Mouse (Mus musculus) kidney, postnatal 0 days (tissue): Measurements from ENCODE around the gene Nrxn2. TPM values are rescaled to one million over a fixed set of nuclear protein-coding genes. Genes with fewer than 3 reads are reported as not detected.

Source experiments
- ATAC-seq: fragments of 200-750 bp; cut with Nextera tagmentation; replicated peaks from 2 replicates; pipeline ENCODE4 v1.8.0; 2017; ENCODE audit warnings: low read depth, moderate number of reproducible peaks, moderate TSS enrichment, moderate library complexity; ENCODE audit not compliant: low FRiP score
- DNase-seq: peaks from one replicate; pipeline ENCODE4 v3.0.0-alpha.2; 2016; ENCODE audit warnings: low spot score
- H3K27ac ChIP-seq: fragments of 300-500 bp; sonication (generic); 2 replicates; pipeline ENCODE4 v1.5.1; 2014; ENCODE audit warnings: mild to moderate bottlenecking
- H3K27me3 ChIP-seq: fragments of 300-500 bp; sonication (generic); 2 replicates; pipeline ENCODE4 v1.6.1; 2014; ENCODE audit warnings: low read length, mixed read lengths; ENCODE audit not compliant: insufficient read depth
- H3K36me3 ChIP-seq: fragments of 300-500 bp; sonication (generic); 2 replicates; pipeline ENCODE4 v1.6.1; 2014; ENCODE audit warnings: low read length, mixed read lengths; ENCODE audit not compliant: insufficient read depth
- H3K4me1 ChIP-seq: fragments of 300-500 bp; sonication (generic); replicated peaks from 2 replicates; pipeline ENCODE4 v1.6.1; 2014; ENCODE audit warnings: antibody characterized with exemption, low read length, mixed read lengths; ENCODE audit not compliant: insufficient read depth
- H3K4me2 ChIP-seq: fragments of 300-500 bp; sonication (generic); 2 replicates; pipeline ENCODE4 v1.6.1; 2014; ENCODE audit warnings: mild to moderate bottlenecking, low read length, moderate library complexity, mixed read lengths
- H3K4me3 ChIP-seq: fragments of 300-500 bp; sonication (generic); replicated peaks from 2 replicates; pipeline ENCODE4 v1.5.1; 2014; ENCODE audit warnings: low read depth, low read length
- H3K9ac ChIP-seq: fragments of 300-500 bp; sonication (generic); 2 replicates; pipeline ENCODE4 v1.6.1; 2014; ENCODE audit warnings: low read depth, low read length
- H3K9me3 ChIP-seq: fragments of 300-500 bp; sonication (generic); replicated peaks from 2 replicates; pipeline ENCODE4 v1.6.1; 2016; ENCODE audit warnings: low read length, inconsistent platforms, mixed read lengths
- CTCF ChIP-seq: IDR thresholded peaks from 2 replicates; pipeline ENCODE4 v1.5.1; 2016; ENCODE audit warnings: antibody characterized with exemption, low read depth, mild to moderate bottlenecking, moderate library complexity
- WGBS: fragments of 180-500 bp; shearing (Covaris S2); extraction: QIAGEN DNeasy Blood & Tissue Kit; methylation state at CpG from one replicate; pipeline ENCODE4 v1.1.7; 2014; 5-methylcytosine and 5-hydroxymethylcytosine counted together
- microRNA-seq: library from miRNA; unstranded; fragments of <30 nt; microRNA quantifications from one replicate; pipeline ENCODE4, GENCODE M21; 2016
- polyA plus RNA-seq: library from polyadenylated mRNA; unstranded; fragments of >200 nt; fragmentation: Nextera tagmentation; extraction: Ambion mirVana; gene quantifications from 2 replicates; pipeline ENCODE4 v1.2.1, GENCODE M21; 2015

Gene Nrxn2
- polyA plus RNA-seq, 1 experiment from 2014 or later: 5.9 TPM

- DNase-seq (no peak), ATAC-seq (no peak)
- H3K27ac ChIP-seq: no peak overlapping the region
- no peaks in the 10 kb centered on the region for H3K36me3 ChIP-seq
- no peaks in the 10 kb centered on the region for H3K4me1 ChIP-seq
- 43% methylated on average over 7 of the region's 7 CpGs for WGBS
- H3K4me2 ChIP-seq: no peak overlapping the region
- no peak for TF ChIP-seq CTCF
- no peak overlapping the region for H3K4me3 ChIP-seq
- H3K9me3 ChIP-seq: no peaks in the 10 kb centered on the region
- no peak overlapping the region for H3K9ac ChIP-seq
- H3K27me3 ChIP-seq: no peaks in the 10 kb centered on the region
These were observed 141.8 kb downstream of the Nrxn2 start for GRCm38 (mm10) chr19:6560246-6560815.

GRCm38 (mm10) chr19:6565136-6565535, 146.6 kb downstream of the Nrxn2 start:
- no peaks in the 10 kb centered on the region for H3K9me3 ChIP-seq
- ATAC-seq (no peak), DNase-seq (no peak)
- no peak overlapping the region for H3K4me2 ChIP-seq
- WGBS: 86% methylated on average over 6 of the region's 6 CpGs
- no peak overlapping the region for H3K9ac ChIP-seq
- H3K27me3 ChIP-seq: no peaks in the 10 kb centered on the region
- no peaks in the 10 kb centered on the region for H3K4me1 ChIP-seq
- H3K27ac ChIP-seq: no peak overlapping the region
- no peak for TF ChIP-seq CTCF
- H3K36me3 ChIP-seq: no peaks in the 10 kb centered on the region
- H3K4me3 ChIP-seq: no peak overlapping the region

GRCm38 (mm10) chr19:6566450-6566849, 147.9 kb downstream of the Nrxn2 start:
- Histone ChIP-seq H3K4me2 (no peak overlapping the region), H3K9ac (no peak overlapping the region)
- 90% methylated on average over 2 of the region's 2 CpGs for WGBS

DNA sequence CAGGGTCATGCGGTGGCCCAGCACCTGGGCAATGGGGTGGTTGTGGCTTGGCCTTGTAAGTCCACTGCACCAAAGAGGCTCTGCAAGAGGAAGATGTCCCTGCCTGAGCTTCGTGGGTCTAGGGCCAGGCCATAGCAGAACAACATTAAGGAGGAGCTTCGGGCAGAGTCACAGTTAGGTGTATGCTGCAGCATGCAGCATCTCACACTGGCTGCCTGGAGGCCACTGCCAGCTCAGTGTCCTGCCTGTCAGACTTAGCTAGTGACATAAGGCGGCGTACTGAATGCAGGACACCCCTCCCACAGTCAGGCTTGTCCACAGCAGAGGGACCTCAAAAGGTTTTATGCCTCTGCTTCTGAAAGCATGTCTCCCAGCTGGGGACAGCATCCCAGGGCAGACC, 150.5 kb downstream of the Nrxn2 start:
- H3K27ac ChIP-seq: no peak overlapping the region
- H3K9ac ChIP-seq: no peak overlapping the region
- TF ChIP-seq CTCF: no peak
- no peaks in the 10 kb centered on the region for H3K4me1 ChIP-seq
- no peak for DNase-seq
- H3K27me3 ChIP-seq: no peaks in the 10 kb centered on the region
- no peak overlapping the region for H3K4me2 ChIP-seq
- no peak overlapping the region for H3K4me3 ChIP-seq
- no peaks in the 10 kb centered on the region for H3K36me3 ChIP-seq
- H3K9me3 ChIP-seq: no peaks in the 10 kb centered on the region
- 73% methylated on average over 5 of the region's 5 CpGs for WGBS
- no peak for ATAC-seq

More at GRCm38 (mm10) chr19:6566450-6566849, 147.9 kb downstream of the Nrxn2 start:
- no peak for TF ChIP-seq CTCF
- H3K4me1 ChIP-seq: no peaks in the 10 kb centered on the region
- H3K27me3 ChIP-seq: no peaks in the 10 kb centered on the region
- no peak overlapping the region for H3K27ac ChIP-seq
- DNase-seq (no peak), ATAC-seq (no peak)
- H3K36me3 ChIP-seq: no peaks in the 10 kb centered on the region
- no peaks in the 10 kb centered on the region for H3K9me3 ChIP-seq
- H3K4me3 ChIP-seq: no peak overlapping the region

DNA sequence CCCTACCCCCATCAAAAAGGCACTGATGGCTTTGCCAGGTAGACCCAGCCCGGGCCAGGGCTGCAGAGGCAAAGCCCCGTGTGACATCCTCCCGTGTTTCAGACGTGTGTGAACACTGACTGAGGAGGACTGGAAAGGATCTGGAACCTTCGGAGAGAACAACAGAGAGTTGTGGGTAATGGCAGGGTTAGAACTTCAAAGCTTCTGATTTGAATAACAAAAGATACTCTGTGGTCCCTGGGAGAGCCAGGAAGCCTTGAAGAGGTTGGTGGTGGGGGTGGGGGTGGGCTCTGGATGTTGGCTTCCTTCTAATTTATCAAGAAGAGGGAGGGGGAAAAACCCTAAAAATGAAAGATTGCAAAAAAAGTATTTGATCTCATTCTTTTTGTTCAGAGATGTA, 151.0 kb downstream of the Nrxn2 start:
- Histone ChIP-seq H3K27ac (no peak overlapping the region), H3K4me2 (no peak overlapping the region), H3K27me3 (no peaks in the 10 kb centered on the region), H3K4me1 (no peaks in the 10 kb centered on the region), H3K4me3 (no peak overlapping the region), H3K9me3 (no peaks in the 10 kb centered on the region), H3K36me3 (no peaks in the 10 kb centered on the region), H3K9ac (no peak overlapping the region)
- ATAC-seq (no peak), DNase-seq (no peak)
- 44% methylated on average over 5 of the region's 5 CpGs for WGBS
- TF ChIP-seq CTCF: no peak

DNA sequence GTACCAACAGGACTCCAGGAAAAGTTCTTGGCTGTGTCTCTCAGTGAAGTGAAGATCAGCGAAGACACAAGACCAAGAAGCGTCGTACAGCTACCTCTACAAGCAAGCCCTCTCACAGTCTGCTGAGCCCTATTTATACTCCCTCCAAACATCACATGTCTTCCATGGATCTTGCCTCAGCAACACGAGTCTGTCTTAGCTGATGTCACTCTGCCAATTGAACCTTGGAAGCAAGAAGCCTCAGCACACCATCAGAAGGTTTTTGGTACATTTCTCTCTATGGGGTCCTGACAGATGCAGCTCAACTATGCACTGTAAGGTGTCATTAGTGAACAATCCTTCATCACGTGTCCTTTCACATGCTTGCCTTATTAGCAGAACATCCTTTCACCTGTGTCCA, 152.9 kb downstream of the Nrxn2 start:
- H3K27me3 ChIP-seq: no peaks in the 10 kb centered on the region
- no peak overlapping the region for H3K9ac ChIP-seq
- WGBS: 77% methylated on average over 5 of the region's 5 CpGs
- no peaks in the 10 kb centered on the region for H3K9me3 ChIP-seq
- no peak overlapping the region for H3K4me3 ChIP-seq
- no peak overlapping the region for H3K4me2 ChIP-seq
- DNase-seq: no peak
- H3K36me3 ChIP-seq: no peaks in the 10 kb centered on the region
- no peak for TF ChIP-seq CTCF
- no peak for ATAC-seq
- H3K27ac ChIP-seq: no peak overlapping the region
- no peaks in the 10 kb centered on the region for H3K4me1 ChIP-seq

GRCm38 (mm10) chr19:6572001-6572400, 153.5 kb downstream of the Nrxn2 start:
- no peak overlapping the region for H3K4me2 ChIP-seq
- H3K4me3 ChIP-seq: no peak overlapping the region
- no peak for DNase-seq
- no peaks in the 10 kb centered on the region for H3K27me3 ChIP-seq
- no peaks in the 10 kb centered on the region for H3K9me3 ChIP-seq
- no peak for TF ChIP-seq CTCF
- no peaks in the 10 kb centered on the region for H3K36me3 ChIP-seq
- no peak overlapping the region for H3K27ac ChIP-seq
- H3K4me1 ChIP-seq: no peaks in the 10 kb centered on the region
- no peak for ATAC-seq
- no peak overlapping the region for H3K9ac ChIP-seq
- WGBS: 29% methylated on average over 4 of the region's 4 CpGs

Small RNA genes within 50 kb of the gene (microRNA-seq; reads per million reads assigned to microRNA genes)
- gene Gm26460: not detected

Other genes starting within 250 kb of the Nrxn2 start
- not detected in 2 replicates for gene Majin, start 234.3 kb upstream of the Nrxn2 start, polyA plus RNA-seq
- 1.6 and 2.1 TPM in 2 replicates for gene Gpha2, start 192.4 kb upstream of the Nrxn2 start, polyA plus RNA-seq
- 19.9 and 20.4 TPM in 2 replicates for gene Ppp2r5b, start 182.9 kb upstream of the Nrxn2 start, polyA plus RNA-seq
- 7.0 and 7.8 TPM in 2 replicates for gene Atg2a, start 177.1 kb upstream of the Nrxn2 start, polyA plus RNA-seq
- gene Ehd1, start 142.0 kb upstream of the Nrxn2 start, polyA plus RNA-seq: 64.2 and 73.4 TPM in 2 replicates
- 1.0 TPM in 2 replicates for gene Cdc42bpg, start 112.3 kb upstream of the Nrxn2 start, polyA plus RNA-seq
- gene Men1, start 83.8 kb upstream of the Nrxn2 start, polyA plus RNA-seq: 51.9 and 54.6 TPM in 2 replicates
- 12.2 and 13.5 TPM in 2 replicates for gene Map4k2, start 77.6 kb upstream of the Nrxn2 start, polyA plus RNA-seq
- 91.1 and 97.2 TPM in 2 replicates for gene Sf1, start 55.0 kb upstream of the Nrxn2 start, polyA plus RNA-seq
- gene Pygm, start 34.3 kb upstream of the Nrxn2 start, polyA plus RNA-seq: 24.5 and 25.8 TPM in 2 replicates
- gene Rasgrp2, start 19.4 kb upstream of the Nrxn2 start, polyA plus RNA-seq: 97.5 and 116 TPM in 2 replicates
- gene Slc22a12, start 124.3 kb downstream of the Nrxn2 start, polyA plus RNA-seq: 21.8 and 31.4 TPM in 2 replicates